Mouse (Mus musculus): ENCODE results near the gene Gtf2h4.

- no peak for TF ChIP-seq CTCF (IDR thresholded peaks at IDR 0.05; ENCODE audit: extremely low read depth, insufficient read depth, low read length)
- TF ChIP-seq POLR2A (IDR thresholded peaks at IDR 0.05; ENCODE audit: extremely low read depth, insufficient read depth, low read length): no peak
Observed at GRCm38 (mm10) chr17:35692368-35692767, 18.8 kb upstream of the Gtf2h4 start.

Data from cortical plate, adult 2 months (tissue).